Mouse (Mus musculus) 3T3-L1 (cell line): ENCODE measurements at regions not wholly inside any gene's neighbourhood (a gene's known extent, or its start where the extent isn't known, plus 50 kb on each side); places are given as distances from the start of the nearest gene placed in this dataset.

Experiments used
- DNase-seq: peaks from one replicate; pipeline ENCODE4 v3.0.0-alpha.2; 2015; ENCODE audit warnings: low read depth, low spot score

DNA sequence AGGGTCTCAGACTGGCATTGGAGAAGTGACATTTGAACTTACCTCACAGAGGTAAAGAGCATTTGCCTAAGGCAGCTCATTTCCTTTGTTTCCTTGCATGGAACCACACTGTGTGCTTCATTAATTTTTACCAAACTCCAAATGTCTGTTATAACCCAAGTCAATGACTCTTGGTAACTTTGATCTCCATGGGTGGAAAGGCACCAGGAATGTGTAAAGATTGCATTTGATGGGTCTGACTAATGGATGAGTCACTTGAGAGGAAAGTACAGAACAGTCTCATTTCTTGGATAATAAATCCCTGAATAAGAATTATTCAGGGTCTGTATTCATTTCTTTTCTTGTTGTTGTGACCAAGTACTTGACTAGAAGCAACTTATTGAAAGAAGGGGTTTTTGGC lies 97.3 kb upstream of the Rab11fip2 start:
- DNase-seq, result peak; percentile 56

- DNase-seq, result no peak
These were observed 89.2 kb upstream of the Rab11fip2 start for GRCm38 (mm10) chr19:60032667-60033066.

- no peak for DNase-seq
These were observed 86.8 kb upstream of the Rab11fip2 start for GRCm38 (mm10) chr19:60030212-60030788.

DNA sequence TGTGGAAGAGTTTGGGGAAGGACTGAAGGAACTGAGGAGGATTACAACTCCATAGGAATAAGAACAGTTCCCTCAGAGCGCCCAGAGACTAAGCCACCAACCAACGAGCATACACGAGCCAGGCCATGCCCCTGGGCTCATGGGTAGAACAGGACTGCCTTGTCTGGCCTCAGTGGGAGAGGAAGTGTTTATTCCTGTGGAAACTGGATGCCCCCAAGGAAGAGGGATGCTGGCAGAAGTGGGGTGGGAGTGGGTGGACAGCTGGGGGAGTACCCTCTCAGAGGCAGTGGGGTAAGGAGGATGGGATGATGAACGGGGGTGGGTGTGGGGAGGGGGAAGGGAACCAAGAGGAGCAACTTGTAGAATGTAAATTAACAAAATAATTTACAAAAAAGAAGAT lies 86.3 kb upstream of the Rab11fip2 start:
- DNase-seq, result no peak

DNA sequence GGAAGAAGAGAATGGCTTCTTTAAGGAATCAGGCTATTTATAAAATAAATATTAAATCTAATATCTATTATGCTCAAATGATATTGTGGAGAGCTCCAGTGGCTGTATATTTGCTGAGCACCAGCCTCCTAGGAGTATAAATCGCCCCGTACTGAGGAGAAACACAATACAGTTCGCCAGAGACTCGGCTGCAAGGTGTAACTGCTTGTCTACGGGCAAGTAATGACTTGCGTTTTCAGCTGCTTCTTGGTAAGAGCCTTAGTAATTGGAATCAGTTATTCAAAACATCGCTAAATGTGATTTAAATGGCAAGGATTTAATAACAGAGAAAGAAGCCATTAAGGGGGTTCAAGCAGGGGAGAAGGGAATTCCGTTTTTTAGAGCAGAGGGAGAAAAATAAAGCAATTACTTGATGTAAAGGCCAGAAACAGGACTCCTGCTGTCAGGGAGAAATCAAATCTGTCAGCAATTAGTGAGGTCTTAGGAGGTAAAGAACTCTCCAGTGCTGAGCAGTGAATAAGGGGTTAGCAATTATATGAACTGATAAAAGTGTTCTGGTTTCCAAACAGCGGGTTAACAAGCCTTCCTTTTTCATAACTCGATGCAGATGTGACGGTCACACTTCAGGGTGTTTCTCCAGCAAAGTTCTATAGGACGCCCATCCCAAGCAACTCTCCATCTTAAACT lies 72.3 kb upstream of the Rab11fip2 start:
- no peak for DNase-seq

DNA sequence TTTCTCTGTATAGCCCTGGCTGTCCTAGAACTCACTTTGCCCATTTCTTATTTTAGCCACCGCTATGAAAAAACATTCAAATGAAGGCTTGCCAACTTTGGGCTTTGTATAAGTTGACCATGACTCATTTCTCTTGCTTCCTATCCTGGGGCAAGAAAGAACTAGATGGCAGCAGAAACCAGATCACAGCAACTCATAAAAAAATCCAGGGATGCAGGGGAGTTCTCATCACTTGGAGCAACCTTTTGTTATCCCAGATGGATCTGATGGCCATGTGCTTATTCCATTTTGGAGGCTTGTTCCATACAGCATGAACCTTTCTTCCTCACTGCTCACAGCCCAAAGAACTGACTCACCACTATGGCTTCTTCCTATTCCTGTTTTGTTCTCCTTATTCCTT lies 52.1 kb upstream of the Rab11fip2 start:
- peak; percentile 52 for DNase-seq
